Mouse (Mus musculus) embryonic facial prominence, embryonic 11.5 days (tissue): ENCODE data around the gene Capn5. TPM values are rescaled to one million over a fixed set of nuclear protein-coding genes. Genes with fewer than 3 reads are reported as not detected.

Source experiments
- ATAC-seq: fragments of 200-750 bp; cut with Nextera tagmentation; replicated peaks from 2 replicates; pipeline ENCODE4 v1.8.0; 2017; ENCODE audit warnings: low read depth; ENCODE audit not compliant: insufficient number of reproducible peaks, low FRiP score, low TSS enrichment
- DNase-seq: peaks from one replicate; pipeline ENCODE4 v3.0.0-alpha.2; 2015; ENCODE audit warnings: low spot score
- H3K27ac ChIP-seq: fragments of 300-500 bp; sonication (generic); replicated peaks from 2 replicates; pipeline ENCODE4 v1.5.1; 2014; ENCODE audit warnings: mild to moderate bottlenecking, low read depth, low read length, control low read depth
- H3K27me3 ChIP-seq: fragments of 300-500 bp; sonication (generic); 2 replicates; pipeline ENCODE4 v1.6.1; 2014; ENCODE audit warnings: mild to moderate bottlenecking, low read length, moderate library complexity, mixed read lengths; ENCODE audit not compliant: control insufficient read depth, insufficient read depth
- H3K36me3 ChIP-seq: fragments of 300-500 bp; sonication (generic); replicated peaks from 2 replicates; pipeline ENCODE4 v1.6.1; 2014; ENCODE audit warnings: low read depth, mild to moderate bottlenecking, low read length, moderate library complexity, mixed read lengths; ENCODE audit not compliant: control insufficient read depth, insufficient read depth
- H3K4me1 ChIP-seq: fragments of 300-500 bp; sonication (generic); 2 replicates; pipeline ENCODE4 v1.6.1; 2014; ENCODE audit warnings: low read length, mixed read lengths; ENCODE audit not compliant: control insufficient read depth, insufficient read depth
- H3K4me2 ChIP-seq: fragments of 300-500 bp; sonication (generic); 2 replicates; pipeline ENCODE4 v1.6.1; 2014; ENCODE audit warnings: low read depth, mild to moderate bottlenecking, control low read depth, low read length, moderate library complexity
- H3K4me3 ChIP-seq: fragments of 300-500 bp; sonication (generic); 2 replicates; pipeline ENCODE4 v1.5.1; 2014; ENCODE audit warnings: low read depth, low read length, control low read depth
- H3K9ac ChIP-seq: fragments of 300-500 bp; sonication (generic); replicated peaks from 2 replicates; pipeline ENCODE4 v1.6.1; 2014; ENCODE audit warnings: mild to moderate bottlenecking, control low read depth, low read length
- H3K9me3 ChIP-seq: fragments of 300-500 bp; sonication (generic); replicated peaks from 2 replicates; pipeline ENCODE4 v1.6.1; 2016; ENCODE audit warnings: mild to moderate bottlenecking, low read length, inconsistent platforms, mixed read lengths; ENCODE audit not compliant: control insufficient read depth
- WGBS: fragments of 180-500 bp; shearing (Covaris S2); extraction: QIAGEN DNeasy Blood & Tissue Kit; methylation state at CpG from one replicate; pipeline ENCODE4 v1.1.7; 2014; 5-methylcytosine and 5-hydroxymethylcytosine counted together
- polyA plus RNA-seq: library from polyadenylated mRNA; unstranded; fragments of >200 nt; fragmentation: Nextera tagmentation; extraction: Ambion mirVana; gene quantifications from 2 replicates; pipeline ENCODE4 v1.2.1, GENCODE M21; 2014

The Capn5 gene
- polyA plus RNA-seq, 1 experiment from 2014 or later = 2.6 TPM

DNA sequence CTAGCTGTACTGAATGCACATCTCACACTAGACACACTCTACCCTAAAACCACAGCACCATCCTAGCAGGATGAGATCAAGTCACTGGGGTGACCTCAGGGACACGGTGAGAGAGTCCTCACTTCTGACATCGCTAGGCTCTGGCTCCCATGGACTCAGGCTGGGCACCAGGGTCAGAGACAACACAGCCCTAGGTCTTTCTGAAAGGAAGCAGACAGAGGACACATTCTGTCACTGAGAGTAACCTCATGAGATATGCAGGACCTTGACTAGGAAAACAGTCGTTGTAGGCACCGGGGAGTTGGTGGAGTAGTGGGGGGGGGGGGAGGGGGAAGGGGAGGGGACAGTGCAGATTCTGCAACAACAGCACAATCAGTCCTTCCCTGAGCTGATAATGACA is 4.7 kb downstream of the Capn5 start:
- DNase-seq (no peak), ATAC-seq (no peak)
- H3K4me3 ChIP-seq = no peak overlapping the region
- H3K9me3 ChIP-seq = no peaks in the 10 kb centered on the region
- peaks cover 8% of the 10 kb centered on the region; the same call in 1 of the 2 replicates for H3K4me1 ChIP-seq
- H3K36me3 ChIP-seq = no peaks in the 10 kb centered on the region
- WGBS = 38% methylated on average over 4 of the region's 4 CpGs
- no peak overlapping the region for H3K27ac ChIP-seq
- H3K27me3 ChIP-seq = no peaks in the 10 kb centered on the region
- no peak overlapping the region for H3K4me2 ChIP-seq
- no peak overlapping the region for H3K9ac ChIP-seq

GRCm38 (mm10) chr7:98172661-98173060 is 5.4 kb downstream of the Capn5 start:
- Histone ChIP-seq H3K27ac (no peak overlapping the region), H3K4me2 (no peak overlapping the region), H3K9me3 (no peaks in the 10 kb centered on the region), H3K4me1 (peaks cover 8% of the 10 kb centered on the region; the same call in 1 of the 2 replicates), H3K9ac (no peak overlapping the region), H3K27me3 (no peaks in the 10 kb centered on the region), H3K36me3 (no peaks in the 10 kb centered on the region), H3K4me3 (no peak overlapping the region)
- DNase-seq (no peak), ATAC-seq (no peak)
- 72% methylated on average over 8 of the region's 8 CpGs for WGBS

GRCm38 (mm10) chr7:98171141-98172073 is 6.7 kb downstream of the Capn5 start:
- Histone ChIP-seq H3K9me3 (no peaks in the 10 kb centered on the region), H3K27ac (peak overlapping the region; percentile 47; the same call in 1 of the 2 replicates), H3K4me2 (no peak overlapping the region), H3K9ac (no peak overlapping the region; the same call in 1 of the 2 replicates), H3K4me1 (peaks cover 8% of the 10 kb centered on the region; the same call in 1 of the 2 replicates), H3K4me3 (no peak overlapping the region), H3K27me3 (no peaks in the 10 kb centered on the region), H3K36me3 (no peaks in the 10 kb centered on the region)
- ATAC-seq (peak; percentile 72), DNase-seq (peak; percentile 74)
- WGBS = 38% methylated on average over 6 of the region's 6 CpGs

DNA sequence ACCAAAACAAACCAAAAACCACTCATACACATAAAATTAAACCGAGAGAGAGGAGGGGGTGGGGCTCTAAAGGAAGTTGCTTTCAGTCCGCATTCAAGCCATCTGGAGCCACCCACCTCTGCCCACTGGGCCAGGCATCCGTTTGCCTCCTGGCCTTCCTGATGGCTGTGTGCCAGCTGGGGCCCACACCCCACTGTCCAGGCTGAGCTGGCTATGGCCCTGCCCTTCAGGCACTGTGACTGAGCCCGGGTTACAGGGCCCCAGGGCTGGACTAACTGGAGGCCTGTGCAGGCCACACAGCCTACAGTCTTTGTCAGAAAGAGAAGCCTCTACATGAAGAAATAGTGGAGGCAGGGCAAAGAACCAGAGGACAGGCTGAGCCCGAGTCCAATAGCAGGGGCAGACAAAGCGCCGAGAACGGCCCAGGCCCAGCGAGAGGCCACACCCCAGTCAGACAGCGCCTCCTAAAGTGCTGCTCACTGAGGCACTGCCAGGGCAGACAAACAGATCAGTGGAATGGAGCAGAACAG is 13.0 kb downstream of the Capn5 start:
- Histone ChIP-seq H3K4me3 (no peak overlapping the region), H3K36me3 (no peaks in the 10 kb centered on the region), H3K27ac (no peak overlapping the region), H3K4me2 (no peak overlapping the region), H3K27me3 (no peaks in the 10 kb centered on the region), H3K9ac (no peak overlapping the region; the same call in 1 of the 2 replicates), H3K9me3 (no peaks in the 10 kb centered on the region), H3K4me1 (no peaks in the 10 kb centered on the region)
- no peak for ATAC-seq
- no peak for DNase-seq
- 65% methylated on average over 10 of the region's 10 CpGs for WGBS

GRCm38 (mm10) chr7:98164382-98164998 is 13.6 kb downstream of the Capn5 start:
- no peak for ATAC-seq
- no peak overlapping the region for H3K4me2 ChIP-seq
- DNase-seq = no peak

GRCm38 (mm10) chr7:98163700-98164099 is 14.4 kb downstream of the Capn5 start:
- 52% methylated on average over 3 of the region's 3 CpGs for WGBS
- no peaks in the 10 kb centered on the region for H3K27me3 ChIP-seq
- no peaks in the 10 kb centered on the region for H3K9me3 ChIP-seq
- H3K4me2 ChIP-seq = no peak overlapping the region
- ATAC-seq (no peak), DNase-seq (no peak)
- no peaks in the 10 kb centered on the region for H3K36me3 ChIP-seq
- no peak overlapping the region for H3K9ac ChIP-seq
- H3K4me3 ChIP-seq = no peak overlapping the region
- no peak overlapping the region for H3K27ac ChIP-seq
- no peaks in the 10 kb centered on the region for H3K4me1 ChIP-seq

More at GRCm38 (mm10) chr7:98164382-98164998, 13.6 kb downstream of the Capn5 start:
- no peaks in the 10 kb centered on the region for H3K9me3 ChIP-seq
- H3K9ac ChIP-seq = no peak overlapping the region; the same call in 1 of the 2 replicates
- no peaks in the 10 kb centered on the region for H3K4me1 ChIP-seq
- 75% methylated on average over 9 of the region's 9 CpGs for WGBS
- H3K4me3 ChIP-seq = no peak overlapping the region
- no peak overlapping the region for H3K27ac ChIP-seq
- no peaks in the 10 kb centered on the region for H3K27me3 ChIP-seq
- no peaks in the 10 kb centered on the region for H3K36me3 ChIP-seq

GRCm38 (mm10) chr7:98162239-98162638 is 15.8 kb downstream of the Capn5 start:
- H3K9me3 ChIP-seq = no peaks in the 10 kb centered on the region
- no peaks in the 10 kb centered on the region for H3K27me3 ChIP-seq
- no peak overlapping the region for H3K9ac ChIP-seq
- 75% methylated on average over 6 of the region's 6 CpGs for WGBS
- H3K4me1 ChIP-seq = no peaks in the 10 kb centered on the region
- ATAC-seq (0 out of 2 replicates have a peak, but pooled peaks have one; percentile 1), DNase-seq (no peak)
- no peaks in the 10 kb centered on the region for H3K36me3 ChIP-seq
- no peak overlapping the region for H3K4me3 ChIP-seq
- no peak overlapping the region for H3K27ac ChIP-seq
- H3K4me2 ChIP-seq = no peak overlapping the region
